Mouse (Mus musculus) MEL-GATA-1-ER (cell line): ENCODE measurements around the gene Vmp1.

Experiments used
- DNase-seq: peaks from one replicate; pipeline ENCODE4 v3.0.0-alpha.2; 2012; ENCODE audit warnings: low read depth; ENCODE audit errors: extremely low read depth

Vmp1 gene

GRCm38 (mm10) chr11:86683395-86684125 is at the start of gene Vmp1, which contains the start of gene Ptrh2:
TSS of gene Vmp1 (minus strand) at chr11:86683836.
TSS of gene Ptrh2 (plus strand) at chr11:86683985.
- DNase-seq = peak; percentile 95

GRCm38 (mm10) chr11:86731443-86731842 is 47.8 kb upstream of the Vmp1 start:
- DNase-seq = no peak

- no peak for DNase-seq
Observed at GRCm38 (mm10) chr11:86725607-86726006, 42.0 kb upstream of the Vmp1 start.

GRCm38 (mm10) chr11:86724982-86725381 is 41.3 kb upstream of the Vmp1 start:
- no peak for DNase-seq

GRCm38 (mm10) chr11:86724004-86724403 is 40.4 kb upstream of the Vmp1 start:
- no peak for DNase-seq

GRCm38 (mm10) chr11:86719390-86719789 is 35.8 kb upstream of the Vmp1 start:
- DNase-seq = no peak

- no peak for DNase-seq
Observed at GRCm38 (mm10) chr11:86718369-86718768, 34.7 kb upstream of the Vmp1 start.

- peak; percentile 22 for DNase-seq
Observed at GRCm38 (mm10) chr11:86717306-86718065, 33.9 kb upstream of the Vmp1 start.

- no peak for DNase-seq
Observed at GRCm38 (mm10) chr11:86714606-86715005, 31.0 kb upstream of the Vmp1 start.

GRCm38 (mm10) chr11:86701151-86701550 is 17.5 kb upstream of the Vmp1 start:
- DNase-seq = no peak

- no peak for DNase-seq
Observed at GRCm38 (mm10) chr11:86695461-86695860, 11.8 kb upstream of the Vmp1 start.

GRCm38 (mm10) chr11:86692546-86692945 is 8.9 kb upstream of the Vmp1 start:
- DNase-seq = no peak

- DNase-seq = no peak
Observed at GRCm38 (mm10) chr11:86691956-86692355, 8.3 kb upstream of the Vmp1 start.

- no peak for DNase-seq
Observed at GRCm38 (mm10) chr11:86691482-86691881, 7.8 kb upstream of the Vmp1 start.

- DNase-seq = no peak
Observed at GRCm38 (mm10) chr11:86690383-86690782, 6.7 kb upstream of the Vmp1 start.

- no peak for DNase-seq
Observed at GRCm38 (mm10) chr11:86685366-86685765, 1.7 kb upstream of the Vmp1 start.

GRCm38 (mm10) chr11:86684126-86685012 is 733 bp upstream of the Vmp1 start:
- DNase-seq = no peak

- DNase-seq = peak; percentile 31
Observed at GRCm38 (mm10) chr11:86682861-86683260, 775 bp downstream of the Vmp1 start.

GRCm38 (mm10) chr11:86681423-86681822 is 2.2 kb downstream of the Vmp1 start:
- DNase-seq = no peak

GRCm38 (mm10) chr11:86680729-86681128 is 2.9 kb downstream of the Vmp1 start:
- DNase-seq = no peak

- DNase-seq = no peak
Observed at GRCm38 (mm10) chr11:86678957-86679356, 4.7 kb downstream of the Vmp1 start.

- DNase-seq = no peak
Observed at GRCm38 (mm10) chr11:86675520-86675919, 8.1 kb downstream of the Vmp1 start.
